Mouse (Mus musculus) cortical plate, adult 2 months (tissue): ENCODE data around the gene Rab31.

Source experiments
- CTCF ChIP-seq: fragments of 200-500 bp; IDR thresholded peaks from 2 replicates; pipeline ENCODE4 v1.5.1; 2011; ENCODE audit warnings: mild to moderate bottlenecking, control low read depth, low read length; ENCODE audit not compliant: insufficient read depth; ENCODE audit errors: extremely low read depth
- POLR2A ChIP-seq: fragments of 200-500 bp; IDR thresholded peaks from 2 replicates; pipeline ENCODE4 v1.6.1; 2011; ENCODE audit warnings: mild to moderate bottlenecking, low read length, control low read depth; ENCODE audit not compliant: insufficient read depth; ENCODE audit errors: extremely low read depth

- TF ChIP-seq POLR2A (no peak), CTCF (no peak)
Measured at GRCm38 (mm10) chr17:65623130-65623529, 149.4 kb downstream of the Rab31 start.
